Mouse (Mus musculus): ENCODE results near the gene Cabp2. TPM values are rescaled to one million over a fixed set of nuclear protein-coding genes. Genes with fewer than 3 reads are reported as not detected.

The Cabp2 gene
- polyA plus RNA-seq, 1 experiment from 2014 or later = not detected

GRCm38 (mm10) chr19:4114551-4114950 lies 33.2 kb downstream of the Cabp2 start:
- DNase-seq (ENCODE audit: low spot score) (no peak), ATAC-seq (ENCODE audit: low read depth) (no peak)
- no peak overlapping the region for H3K27ac ChIP-seq (replicated peaks; ENCODE audit: low read depth, low read length)
- no peak overlapping the region for H3K4me2 ChIP-seq (ENCODE audit: low read depth, low read length)
- no peak overlapping the region for H3K4me3 ChIP-seq (ENCODE audit: low read depth, low read length)
- H3K4me1 ChIP-seq (ENCODE audit: control insufficient read depth, insufficient read depth, low read length) = no peaks in the 10 kb centered on the region
- H3K36me3 ChIP-seq (ENCODE audit: control insufficient read depth, insufficient read depth, low read length) = peaks cover 67% of the 10 kb centered on the region
- H3K27me3 ChIP-seq (replicated peaks; ENCODE audit: control insufficient read depth, insufficient read depth, low read length) = no peaks in the 10 kb centered on the region
- WGBS = 90% methylated on average over 10 of the region's 10 CpGs
- no peak overlapping the region for H3K9ac ChIP-seq (ENCODE audit: low read depth, low read length)
- no peaks in the 10 kb centered on the region for H3K9me3 ChIP-seq (ENCODE audit: control insufficient read depth, low read length)

- Histone ChIP-seq H3K27me3 (replicated peaks; ENCODE audit: control insufficient read depth, insufficient read depth, low read length) (no peaks in the 10 kb centered on the region), H3K9ac (ENCODE audit: low read depth, low read length) (no peak overlapping the region)
- WGBS = 91% methylated on average over 10 of the region's 10 CpGs
These were observed 33.8 kb downstream of the Cabp2 start for GRCm38 (mm10) chr19:4115144-4115543.

GRCm38 (mm10) chr19:4115816-4116215 lies 34.4 kb downstream of the Cabp2 start:
- H3K27me3 ChIP-seq (replicated peaks; ENCODE audit: control insufficient read depth, insufficient read depth, low read length) = no peaks in the 10 kb centered on the region
- WGBS = 85% methylated on average over 10 of the region's 11 CpGs
- peaks cover 7% of the 10 kb centered on the region for H3K4me1 ChIP-seq (ENCODE audit: control insufficient read depth, insufficient read depth, low read length)
- H3K9ac ChIP-seq (ENCODE audit: low read depth, low read length) = no peak overlapping the region
- DNase-seq (ENCODE audit: low spot score) (no peak), ATAC-seq (ENCODE audit: low read depth) (no peak)
- H3K36me3 ChIP-seq (ENCODE audit: control insufficient read depth, insufficient read depth, low read length) = peaks cover 67% of the 10 kb centered on the region
- no peak overlapping the region for H3K27ac ChIP-seq (replicated peaks; ENCODE audit: low read depth, low read length)
- H3K9me3 ChIP-seq (ENCODE audit: control insufficient read depth, low read length) = no peaks in the 10 kb centered on the region
- no peak overlapping the region for H3K4me3 ChIP-seq (ENCODE audit: low read depth, low read length)
- H3K4me2 ChIP-seq (ENCODE audit: low read depth, low read length) = no peak overlapping the region

More at GRCm38 (mm10) chr19:4115144-4115543, 33.8 kb downstream of the Cabp2 start:
- Histone ChIP-seq H3K9me3 (ENCODE audit: control insufficient read depth, low read length) (no peaks in the 10 kb centered on the region), H3K36me3 (ENCODE audit: control insufficient read depth, insufficient read depth, low read length) (peaks cover 67% of the 10 kb centered on the region), H3K4me2 (ENCODE audit: low read depth, low read length) (no peak overlapping the region), H3K4me3 (ENCODE audit: low read depth, low read length) (no peak overlapping the region), H3K4me1 (ENCODE audit: control insufficient read depth, insufficient read depth, low read length) (peaks cover under 1% of the 10 kb centered on the region; the same call in 1 of the 2 replicates), H3K27ac (replicated peaks; ENCODE audit: low read depth, low read length) (no peak overlapping the region)
- DNase-seq (ENCODE audit: low spot score) (no peak), ATAC-seq (ENCODE audit: low read depth) (no peak)

- H3K27ac ChIP-seq (replicated peaks; ENCODE audit: low read depth, low read length) = no peak overlapping the region
- WGBS = 96% methylated on average over 7 of the region's 7 CpGs
- no peak overlapping the region for H3K4me3 ChIP-seq (ENCODE audit: low read depth, low read length)
- H3K27me3 ChIP-seq (replicated peaks; ENCODE audit: control insufficient read depth, insufficient read depth, low read length) = no peaks in the 10 kb centered on the region
- H3K4me1 ChIP-seq (ENCODE audit: control insufficient read depth, insufficient read depth, low read length) = peaks cover 11% of the 10 kb centered on the region
- DNase-seq (ENCODE audit: low spot score) (no peak), ATAC-seq (ENCODE audit: low read depth) (no peak)
- no peak overlapping the region for H3K9ac ChIP-seq (ENCODE audit: low read depth, low read length)
- H3K36me3 ChIP-seq (ENCODE audit: control insufficient read depth, insufficient read depth, low read length) = peaks cover 63% of the 10 kb centered on the region
- H3K9me3 ChIP-seq (ENCODE audit: control insufficient read depth, low read length) = no peaks in the 10 kb centered on the region
- no peak overlapping the region for H3K4me2 ChIP-seq (ENCODE audit: low read depth, low read length)
These were observed 35.6 kb downstream of the Cabp2 start for GRCm38 (mm10) chr19:4117006-4117405.

- WGBS = 96% methylated on average over 2 of the region's 2 CpGs
- ATAC-seq (ENCODE audit: low read depth) = no peak
- H3K4me3 ChIP-seq (ENCODE audit: low read depth, low read length) = no peak overlapping the region
- no peak overlapping the region for H3K27ac ChIP-seq (replicated peaks; ENCODE audit: low read depth, low read length)
- H3K27me3 ChIP-seq (replicated peaks; ENCODE audit: control insufficient read depth, insufficient read depth, low read length) = no peaks in the 10 kb centered on the region
- no peaks in the 10 kb centered on the region for H3K9me3 ChIP-seq (ENCODE audit: control insufficient read depth, low read length)
- DNase-seq (ENCODE audit: low spot score) = no peak
- H3K36me3 ChIP-seq (ENCODE audit: control insufficient read depth, insufficient read depth, low read length) = peaks cover 51% of the 10 kb centered on the region
- H3K9ac ChIP-seq (ENCODE audit: low read depth, low read length) = no peak overlapping the region
- H3K4me2 ChIP-seq (ENCODE audit: low read depth, low read length) = no peak overlapping the region
- peaks cover 11% of the 10 kb centered on the region for H3K4me1 ChIP-seq (ENCODE audit: control insufficient read depth, insufficient read depth, low read length)
These were observed 37.0 kb downstream of the Cabp2 start for GRCm38 (mm10) chr19:4118350-4118749.

- H3K9ac ChIP-seq (ENCODE audit: low read depth, low read length) = no peak overlapping the region; the same call in 1 of the 2 replicates
- ATAC-seq (ENCODE audit: low read depth) (no peak), DNase-seq (ENCODE audit: low spot score) (no peak)
- no peaks in the 10 kb centered on the region for H3K9me3 ChIP-seq (ENCODE audit: control insufficient read depth, low read length)
- no peak overlapping the region for H3K27ac ChIP-seq (replicated peaks; ENCODE audit: low read depth, low read length)
- peaks cover 39% of the 10 kb centered on the region for H3K36me3 ChIP-seq (ENCODE audit: control insufficient read depth, insufficient read depth, low read length)
- peak overlapping the region; percentile 56 for H3K4me2 ChIP-seq (ENCODE audit: low read depth, low read length)
- 87% methylated on average over 6 of the region's 6 CpGs for WGBS
- H3K27me3 ChIP-seq (replicated peaks; ENCODE audit: control insufficient read depth, insufficient read depth, low read length) = no peaks in the 10 kb centered on the region
- no peak overlapping the region; the same call in 1 of the 2 replicates for H3K4me3 ChIP-seq (ENCODE audit: low read depth, low read length)
- peaks cover 11% of the 10 kb centered on the region for H3K4me1 ChIP-seq (ENCODE audit: control insufficient read depth, insufficient read depth, low read length)
These were observed 38.5 kb downstream of the Cabp2 start for GRCm38 (mm10) chr19:4119716-4120487.

- peak overlapping the region; percentile 46 for H3K4me3 ChIP-seq (ENCODE audit: low read depth, low read length)
- no peaks in the 10 kb centered on the region for H3K27me3 ChIP-seq (replicated peaks; ENCODE audit: control insufficient read depth, insufficient read depth, low read length)
- H3K9me3 ChIP-seq (ENCODE audit: control insufficient read depth, low read length) = no peaks in the 10 kb centered on the region
- peaks cover 33% of the 10 kb centered on the region for H3K36me3 ChIP-seq (ENCODE audit: control insufficient read depth, insufficient read depth, low read length)
- H3K27ac ChIP-seq (replicated peaks; ENCODE audit: low read depth, low read length) = no peak overlapping the region
- H3K4me2 ChIP-seq (ENCODE audit: low read depth, low read length) = peak overlapping the region; percentile 56
- DNase-seq (ENCODE audit: low spot score) (no peak), ATAC-seq (ENCODE audit: low read depth) (no peak)
- WGBS = 93% methylated on average over 2 of the region's 2 CpGs
- peaks cover 11% of the 10 kb centered on the region for H3K4me1 ChIP-seq (ENCODE audit: control insufficient read depth, insufficient read depth, low read length)
- no peak overlapping the region; the same call in 1 of the 2 replicates for H3K9ac ChIP-seq (ENCODE audit: low read depth, low read length)
These were observed 39.1 kb downstream of the Cabp2 start for GRCm38 (mm10) chr19:4120496-4120895.

- 3% methylated on average over 37 of the region's 38 CpGs for WGBS
- H3K9ac ChIP-seq (ENCODE audit: low read depth, low read length) = peak overlapping the region; percentile 69
- H3K4me1 ChIP-seq (ENCODE audit: control insufficient read depth, insufficient read depth, low read length) = peaks cover 11% of the 10 kb centered on the region
- no peaks in the 10 kb centered on the region for H3K9me3 ChIP-seq (ENCODE audit: control insufficient read depth, low read length)
- peak overlapping the region; percentile 56 for H3K4me2 ChIP-seq (ENCODE audit: low read depth, low read length)
- peak overlapping the region; percentile 46 for H3K4me3 ChIP-seq (ENCODE audit: low read depth, low read length)
- peak; percentile 99 for DNase-seq (ENCODE audit: low spot score)
- H3K27me3 ChIP-seq (replicated peaks; ENCODE audit: control insufficient read depth, insufficient read depth, low read length) = no peaks in the 10 kb centered on the region
- H3K27ac ChIP-seq (replicated peaks; ENCODE audit: low read depth, low read length) = peak overlapping the region; percentile 74
- peak; percentile 74 for ATAC-seq (ENCODE audit: low read depth)
- H3K36me3 ChIP-seq (ENCODE audit: control insufficient read depth, insufficient read depth, low read length) = peaks cover 26% of the 10 kb centered on the region
These were observed 39.9 kb downstream of the Cabp2 start for GRCm38 (mm10) chr19:4121097-4121805.
